Mouse (Mus musculus): ENCODE results near the gene Zfp444.

DNA sequence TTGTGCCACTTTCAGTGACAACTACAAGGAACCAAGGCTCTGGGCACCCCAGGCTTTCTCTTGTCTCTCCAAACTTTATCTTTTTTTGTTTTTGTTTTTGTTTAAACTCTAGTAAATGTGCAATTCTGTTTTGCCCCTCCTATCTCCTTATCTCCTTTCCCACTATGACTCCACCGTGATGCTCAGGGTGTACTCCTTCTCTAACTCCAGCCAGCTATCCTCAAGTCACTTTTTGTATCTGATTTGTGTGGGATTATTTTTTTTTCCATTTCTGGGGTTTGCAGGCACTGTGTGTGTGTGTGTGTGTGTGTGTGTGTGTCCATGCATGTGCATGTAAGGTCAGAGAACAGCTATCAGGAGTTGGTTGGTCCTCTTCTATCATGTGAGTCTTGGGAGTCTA lies 14.5 kb upstream of the Zfp444 start:
- TF ChIP-seq EP300 (IDR thresholded peaks at IDR 0.05) = no peak
- no peak for TF ChIP-seq CTCF (IDR thresholded peaks at IDR 0.05)

Data from lung, postnatal 0 days (tissue).